Mouse (Mus musculus) liver, embryonic 14.5 days (tissue): ENCODE results near the gene Cfap299. TPM values are rescaled to one million over a fixed set of nuclear protein-coding genes. Genes with fewer than 3 reads are reported as not detected.

Experiments used
- ATAC-seq: fragments of 200-750 bp; cut with Nextera tagmentation; 2 replicates; pipeline ENCODE4 v1.8.0; 2017; ENCODE audit warnings: moderate number of reproducible peaks, mild to moderate bottlenecking, moderate library complexity; ENCODE audit not compliant: insufficient read depth
- DNase-seq, 3 experiments: peaks; one replicate each; pipeline ENCODE4 v3.0.0-alpha.2; 2012 to 2013; ENCODE audit warnings: low read depth in 3 of 3, low spot score in 3 of 3
- H3K27ac ChIP-seq: fragments of 300-500 bp; sonication (generic); 2 replicates; pipeline ENCODE4 v1.5.1; 2014; ENCODE audit warnings: moderate library complexity, mild to moderate bottlenecking, control low read depth, inconsistent platforms
- H3K27me3 ChIP-seq: fragments of 300-500 bp; sonication (generic); 2 replicates; pipeline ENCODE4 v1.6.1; 2014; ENCODE audit warnings: mild to moderate bottlenecking, low read length, moderate library complexity; ENCODE audit not compliant: control insufficient read depth, insufficient read depth
- H3K36me3 ChIP-seq: fragments of 300-500 bp; sonication (generic); replicated peaks from 2 replicates; pipeline ENCODE4 v1.6.1; 2014; ENCODE audit warnings: low read depth; ENCODE audit not compliant: control insufficient read depth, insufficient read depth
- H3K4me1 ChIP-seq, 2 experiments: fragments of 200-500 bp in 1 of 2; fragments of 300-500 bp in 1 of 2; sonication (generic) in 1 of 2; replicated peaks; 2 replicates each; pipeline ENCODE4 v1.6.1; 2012 to 2014; ENCODE audit warnings: antibody characterized with exemption in 1 of 2, inconsistent platforms in 1 of 2, low read length in 1 of 2; ENCODE audit not compliant: control insufficient read depth in 2 of 2, insufficient read depth in 2 of 2
- H3K4me2 ChIP-seq: fragments of 300-500 bp; sonication (generic); 2 replicates; pipeline ENCODE4 v1.6.1; 2014; ENCODE audit warnings: low read depth, mild to moderate bottlenecking, control low read depth, moderate library complexity
- H3K4me3 ChIP-seq, 2 experiments: fragments of 200-500 bp in 1 of 2; fragments of 300-500 bp in 1 of 2; sonication (generic) in 1 of 2; 2 replicates each; pipeline ENCODE4 v1.5.1; 2012 to 2014; ENCODE audit warnings: low read depth in 2 of 2, low read length in 2 of 2, mild to moderate bottlenecking in 2 of 2, control low read depth in 1 of 2, inconsistent platforms in 1 of 2, moderate library complexity in 1 of 2; ENCODE audit not compliant: insufficient read depth in 1 of 2
- H3K9ac ChIP-seq: fragments of 300-500 bp; sonication (generic); replicated peaks from 2 replicates; pipeline ENCODE4 v1.6.1; 2014; ENCODE audit warnings: mild to moderate bottlenecking, control low read depth, moderate library complexity
- H3K9me3 ChIP-seq: fragments of 300-500 bp; sonication (generic); 2 replicates; pipeline ENCODE4 v1.6.1; 2016; ENCODE audit warnings: low read length, mixed read lengths; ENCODE audit not compliant: control insufficient read depth
- CTCF ChIP-seq: IDR thresholded peaks from 2 replicates; pipeline ENCODE4 v1.5.1; 2016; ENCODE audit warnings: antibody characterized with exemption, low read depth, control low read depth
- EP300 ChIP-seq: IDR thresholded peaks from 2 replicates; pipeline ENCODE4 v1.6.1; 2016; ENCODE audit warnings: antibody characterized with exemption, low read depth
- WGBS: fragments of 180-500 bp; shearing (Covaris S2); extraction: QIAGEN DNeasy Blood & Tissue Kit; methylation state at CpG from one replicate; pipeline ENCODE4 v1.1.7; 2014; ENCODE audit not compliant: insufficient replicate concordance; 5-methylcytosine and 5-hydroxymethylcytosine counted together
- polyA plus RNA-seq, 2 experiments: library from polyadenylated mRNA; depleted of rRNA in 1 of 2; stranded (reverse) in 1 of 2; unstranded in 1 of 2; fragments of >200 nt; fragmentation: Nextera tagmentation in 1 of 2; extraction: Ambion mirVana in 1 of 2; gene quantifications; 2 replicates each; pipeline versions ENCODE4 v1.2.1 to v1.2.3; 2012 to 2014

The Cfap299 gene
- polyA plus RNA-seq, 2 experiments = not detected

DNA sequence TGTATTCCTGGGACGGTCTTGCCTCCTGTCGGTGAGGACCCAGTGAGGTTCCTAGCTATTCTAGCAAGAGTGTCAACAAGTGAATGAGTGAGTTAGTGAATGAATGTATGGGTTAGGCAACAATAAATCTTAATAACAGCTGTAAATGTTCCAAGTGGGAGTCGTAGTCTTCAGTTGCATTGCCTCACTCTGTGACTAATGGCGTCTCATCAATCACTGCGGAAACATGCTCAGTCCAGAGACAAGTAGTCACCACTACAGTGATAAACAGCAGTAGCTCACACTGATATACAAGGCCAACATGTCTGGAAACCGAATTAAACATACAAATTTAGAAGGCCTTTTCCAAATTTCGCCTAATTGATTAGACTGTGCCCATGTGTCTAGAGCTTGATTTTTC, 187.1 kb downstream of the Cfap299 start:
- TF ChIP-seq EP300 (no peak), CTCF (no peak)
- H3K4me1 ChIP-seq = no peaks in the 10 kb centered on the region
- no peaks in the 10 kb centered on the region for H3K36me3 ChIP-seq
- H3K4me2 ChIP-seq = no peak overlapping the region
- DNase-seq = no peak
- no peaks in the 10 kb centered on the region for H3K9me3 ChIP-seq
- no peaks in the 10 kb centered on the region for H3K27me3 ChIP-seq
- WGBS = 57% methylated on average over 7 of the region's 7 CpGs
- H3K4me3 ChIP-seq = no peak overlapping the region
- ATAC-seq = no peak
- no peak overlapping the region for H3K27ac ChIP-seq
- no peak overlapping the region for H3K9ac ChIP-seq

DNA sequence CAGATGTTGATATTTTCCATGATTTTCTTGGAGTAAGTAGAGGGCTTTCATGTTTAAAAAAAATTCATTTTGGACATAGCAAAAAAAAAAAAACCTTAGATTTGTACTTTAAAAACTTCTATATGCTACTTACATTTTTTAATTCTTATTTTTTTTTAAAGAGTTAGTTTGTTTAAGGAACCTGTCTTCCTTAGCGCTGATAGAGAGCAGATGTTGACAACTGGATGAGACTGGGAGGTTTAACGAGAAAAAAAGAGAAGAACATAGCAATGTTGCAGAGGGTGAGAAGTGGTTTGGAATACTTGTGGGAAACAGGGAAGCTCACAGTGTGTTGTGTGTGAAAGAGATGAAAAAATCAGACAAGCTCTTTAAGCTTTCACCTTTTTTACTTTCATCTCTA, 191.0 kb downstream of the Cfap299 start:
- no peak for TF ChIP-seq CTCF
- TF ChIP-seq EP300 = no peak
- no peaks in the 10 kb centered on the region for H3K9me3 ChIP-seq
- H3K36me3 ChIP-seq = no peaks in the 10 kb centered on the region
- H3K4me3 ChIP-seq = no peak overlapping the region
- DNase-seq = no peak
- no peak overlapping the region for H3K4me2 ChIP-seq
- no peaks in the 10 kb centered on the region for H3K4me1 ChIP-seq
- no peak overlapping the region for H3K27ac ChIP-seq
- no peak overlapping the region for H3K9ac ChIP-seq
- ATAC-seq = no peak
- no peaks in the 10 kb centered on the region for H3K27me3 ChIP-seq
- 71% methylated on average over 2 of the region's 2 CpGs for WGBS

DNA sequence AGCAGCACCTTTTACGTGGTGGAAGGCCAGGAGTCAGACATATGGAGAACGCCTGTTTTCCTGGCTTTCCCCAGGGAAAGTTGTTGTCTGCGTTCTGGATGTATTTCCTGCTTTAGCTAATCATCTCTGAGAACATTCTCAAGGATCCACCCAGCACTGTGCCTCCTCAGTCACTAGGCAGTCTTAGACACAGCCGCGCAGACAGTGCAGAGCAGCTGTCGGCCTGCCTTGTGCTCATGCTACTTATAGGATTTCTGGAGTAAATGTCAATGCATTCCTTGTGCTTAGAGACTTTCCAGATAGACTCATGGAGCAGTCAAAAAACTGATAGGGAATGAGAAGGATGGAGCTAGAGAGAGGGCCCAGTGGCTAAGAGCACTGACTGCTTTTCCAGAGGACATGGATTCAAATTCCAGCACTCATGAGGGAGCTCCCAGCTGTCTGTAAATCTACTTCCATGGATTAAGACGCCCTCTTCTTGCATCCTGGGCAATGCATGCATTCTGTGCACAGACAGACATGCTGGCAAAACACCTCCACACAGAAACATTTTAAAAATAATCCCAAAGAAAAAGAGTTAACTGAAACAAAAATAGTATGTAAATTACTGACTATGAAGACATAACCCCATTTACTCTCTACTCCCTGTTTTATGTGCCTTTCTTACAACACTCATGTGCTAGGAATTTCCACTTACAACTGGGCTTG, 193.3 kb downstream of the Cfap299 start:
- 75% methylated on average over 7 of the region's 7 CpGs for WGBS
- no peaks in the 10 kb centered on the region for H3K27me3 ChIP-seq
- H3K27ac ChIP-seq = no peak overlapping the region
- no peak overlapping the region for H3K4me3 ChIP-seq
- TF ChIP-seq CTCF (no peak), EP300 (no peak)
- no peak overlapping the region for H3K4me2 ChIP-seq
- DNase-seq (no peak), ATAC-seq (no peak)
- no peaks in the 10 kb centered on the region for H3K36me3 ChIP-seq
- H3K4me1 ChIP-seq = no peaks in the 10 kb centered on the region
- no peaks in the 10 kb centered on the region for H3K9me3 ChIP-seq
- no peak overlapping the region for H3K9ac ChIP-seq

DNA sequence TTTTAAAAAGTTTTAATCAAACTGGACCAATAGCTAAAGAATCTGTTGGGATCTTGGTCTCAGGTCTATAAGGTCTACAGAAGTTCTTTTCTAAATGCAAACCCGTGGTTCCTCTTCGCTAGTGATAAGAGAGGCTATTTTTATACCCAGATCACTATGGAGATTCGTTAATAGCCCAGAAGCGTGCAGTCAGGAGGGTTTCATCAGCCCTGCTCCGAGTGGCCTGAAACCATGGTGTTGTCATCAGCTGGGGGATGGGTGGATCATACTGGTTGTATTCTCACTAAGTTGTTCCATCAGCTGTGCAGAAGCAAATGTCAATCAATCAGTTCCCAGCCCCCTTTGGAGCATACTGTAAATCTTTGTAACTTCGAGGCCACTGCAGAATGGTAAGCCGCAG, 193.9 kb downstream of the Cfap299 start:
- 48% methylated on average over 7 of the region's 7 CpGs for WGBS
- no peaks in the 10 kb centered on the region for H3K9me3 ChIP-seq
- no peak for DNase-seq
- H3K4me2 ChIP-seq = no peak overlapping the region
- no peaks in the 10 kb centered on the region for H3K4me1 ChIP-seq
- no peak overlapping the region for H3K27ac ChIP-seq
- no peak for ATAC-seq
- TF ChIP-seq EP300 = no peak
- TF ChIP-seq CTCF = no peak
- no peak overlapping the region for H3K9ac ChIP-seq
- no peaks in the 10 kb centered on the region for H3K27me3 ChIP-seq
- no peak overlapping the region for H3K4me3 ChIP-seq
- H3K36me3 ChIP-seq = no peaks in the 10 kb centered on the region

DNA sequence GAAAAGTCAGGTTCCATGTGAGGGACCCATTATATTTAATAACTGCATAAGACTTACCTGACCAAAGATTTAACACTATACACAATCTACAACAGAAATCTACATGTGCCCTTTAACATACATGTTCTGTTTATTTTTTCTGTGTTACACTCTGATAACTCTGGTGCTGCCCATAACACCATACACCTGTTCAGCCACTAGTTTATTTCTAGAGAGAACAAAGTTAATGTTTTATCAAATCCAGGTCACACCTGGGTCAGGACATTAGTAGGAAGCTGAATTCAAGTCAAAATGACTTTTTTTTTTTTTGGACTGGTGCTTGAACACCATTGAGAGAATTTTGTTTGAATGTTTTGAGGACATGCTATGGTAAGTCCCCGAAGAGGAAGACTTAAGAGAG, 194.7 kb downstream of the Cfap299 start:
- Histone ChIP-seq H3K9ac (no peak overlapping the region), H3K36me3 (no peaks in the 10 kb centered on the region), H3K4me2 (no peak overlapping the region), H3K27ac (no peak overlapping the region), H3K27me3 (no peaks in the 10 kb centered on the region), H3K4me3 (no peak overlapping the region), H3K4me1 (no peaks in the 10 kb centered on the region), H3K9me3 (no peaks in the 10 kb centered on the region)
- ATAC-seq (no peak), DNase-seq (no peak)
- WGBS = 44% methylated on average over 1 of the region's 1 CpGs
- TF ChIP-seq EP300 = no peak
- no peak for TF ChIP-seq CTCF
